Mouse (Mus musculus) testis, adult 2 months (tissue): Measurements from ENCODE around the gene Prkn. TPM values are rescaled to one million over a fixed set of nuclear protein-coding genes. Genes with fewer than 3 reads are reported as not detected.

Experiments
- H3K27ac ChIP-seq: fragments of 200-500 bp; 2 replicates; pipeline ENCODE4 v1.5.1; 2012; ENCODE audit warnings: low read depth, low read length; ENCODE audit not compliant: control insufficient read depth, insufficient read depth
- H3K27me3 ChIP-seq: fragments of 200-500 bp; 2 replicates; pipeline ENCODE4 v1.6.1; 2012; ENCODE audit warnings: mild to moderate bottlenecking, low read length, moderate library complexity; ENCODE audit not compliant: control insufficient read depth, insufficient read depth
- H3K36me3 ChIP-seq: fragments of 200-500 bp; 2 replicates; pipeline ENCODE4 v1.6.1; 2012; ENCODE audit warnings: mild to moderate bottlenecking, low read length; ENCODE audit not compliant: control insufficient read depth, insufficient read depth
- H3K4me1 ChIP-seq: fragments of 200-500 bp; 2 replicates; pipeline ENCODE4 v1.6.1; 2012; ENCODE audit warnings: low read length; ENCODE audit not compliant: control insufficient read depth, insufficient read depth
- H3K4me3 ChIP-seq: fragments of 200-500 bp; 2 replicates; pipeline ENCODE4 v1.5.1; 2012; ENCODE audit warnings: low read depth, mild to moderate bottlenecking, low read length, moderate library complexity, mixed read lengths; ENCODE audit not compliant: control insufficient read depth
- CTCF ChIP-seq: fragments of 200-500 bp; IDR thresholded peaks from 2 replicates; pipeline ENCODE4 v1.5.1; 2012; ENCODE audit warnings: low read depth, mild to moderate bottlenecking, inconsistent platforms, low read length, moderate library complexity; ENCODE audit not compliant: control insufficient read depth, insufficient read depth, insufficient replicate concordance
- POLR2A ChIP-seq: fragments of 200-500 bp; IDR thresholded peaks from 2 replicates; pipeline ENCODE4 v1.6.1; 2012; ENCODE audit warnings: low read depth, mild to moderate bottlenecking, inconsistent platforms, low read length, moderate library complexity; ENCODE audit not compliant: control insufficient read depth
- polyA plus RNA-seq: library from polyadenylated mRNA; depleted of rRNA; stranded (reverse); fragments of >200 nt; gene quantifications from 2 replicates; pipeline ENCODE4 v1.2.3, GENCODE M21; 2012; rRNA removed

The Prkn gene
- polyA plus RNA-seq, 1 experiment = 13.2 TPM

DNA sequence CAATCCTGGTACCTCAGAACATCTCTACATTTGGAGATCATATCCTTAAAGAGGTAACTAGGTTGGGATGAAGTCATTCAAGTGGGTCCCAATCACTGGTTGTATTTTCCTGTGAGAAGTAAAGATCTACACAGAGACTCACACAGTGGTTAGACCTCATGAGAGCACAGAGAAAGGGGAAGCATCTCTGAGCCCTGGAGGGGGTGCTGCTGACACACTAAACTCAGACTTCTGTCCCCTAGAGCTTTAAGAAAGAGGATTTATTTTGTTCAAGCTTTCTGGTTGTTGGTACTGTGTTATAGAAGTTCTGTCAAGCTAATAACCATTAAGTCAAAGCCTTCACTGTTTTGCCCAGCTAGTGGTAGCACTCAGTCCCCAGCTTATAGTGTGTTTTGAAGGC, 1259.2 kb downstream of the Prkn start:
- Histone ChIP-seq H3K4me3 (no peak overlapping the region), H3K4me1 (no peaks in the 10 kb centered on the region), H3K27ac (no peak overlapping the region), H3K27me3 (no peaks in the 10 kb centered on the region), H3K36me3 (no peaks in the 10 kb centered on the region)
- TF ChIP-seq CTCF = no peak
- no peak for TF ChIP-seq POLR2A

DNA sequence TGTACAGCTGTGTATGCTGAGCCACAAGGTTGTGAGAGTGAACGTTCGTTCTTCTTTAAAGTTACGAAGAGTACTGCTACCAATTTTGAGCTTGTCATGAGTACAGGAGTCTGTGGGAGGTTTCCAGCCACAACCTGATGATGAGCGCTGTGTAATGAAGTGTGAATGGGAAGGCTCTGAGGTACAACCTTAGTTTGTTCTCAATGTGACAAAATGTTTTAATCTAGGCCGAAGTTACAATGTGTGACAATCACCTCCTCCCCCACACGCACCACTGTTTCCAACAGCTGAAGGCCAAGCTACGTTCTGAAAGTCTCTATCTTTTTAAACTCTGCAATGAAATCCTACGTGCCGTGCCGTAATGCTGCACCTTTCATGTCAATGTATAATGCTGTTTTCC, 1262.1 kb downstream of the Prkn start:
- no peak overlapping the region for H3K4me3 ChIP-seq
- TF ChIP-seq POLR2A = no peak
- no peak for TF ChIP-seq CTCF
- H3K36me3 ChIP-seq = no peaks in the 10 kb centered on the region
- H3K27me3 ChIP-seq = no peaks in the 10 kb centered on the region
- H3K27ac ChIP-seq = no peak overlapping the region
- no peaks in the 10 kb centered on the region for H3K4me1 ChIP-seq

DNA sequence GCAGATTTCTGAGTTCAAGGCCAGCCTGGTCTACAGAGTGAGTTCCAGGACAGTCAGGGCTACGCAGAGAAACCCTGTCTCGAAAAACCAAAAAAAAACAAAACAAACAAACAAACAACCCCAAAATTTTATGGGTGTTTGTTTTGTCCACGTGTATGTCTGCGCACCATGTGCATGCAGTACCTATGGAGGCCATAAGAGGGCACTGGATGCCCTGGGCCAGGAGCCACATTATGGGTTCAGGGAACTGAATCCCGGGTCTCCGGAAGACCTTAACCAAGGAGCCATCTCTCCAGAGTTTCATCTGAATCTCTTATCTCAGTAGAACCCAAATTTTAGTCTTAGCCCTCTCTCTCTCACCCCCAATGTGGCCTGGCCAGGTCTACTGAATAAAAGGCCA, 1263.6 kb downstream of the Prkn start:
- H3K27ac ChIP-seq = no peak overlapping the region
- H3K4me1 ChIP-seq = no peaks in the 10 kb centered on the region
- H3K36me3 ChIP-seq = no peaks in the 10 kb centered on the region
- no peaks in the 10 kb centered on the region for H3K27me3 ChIP-seq
- TF ChIP-seq CTCF (peak; percentile 71; the same call in 1 of the 2 replicates), POLR2A (no peak)
- H3K4me3 ChIP-seq = no peak overlapping the region

DNA sequence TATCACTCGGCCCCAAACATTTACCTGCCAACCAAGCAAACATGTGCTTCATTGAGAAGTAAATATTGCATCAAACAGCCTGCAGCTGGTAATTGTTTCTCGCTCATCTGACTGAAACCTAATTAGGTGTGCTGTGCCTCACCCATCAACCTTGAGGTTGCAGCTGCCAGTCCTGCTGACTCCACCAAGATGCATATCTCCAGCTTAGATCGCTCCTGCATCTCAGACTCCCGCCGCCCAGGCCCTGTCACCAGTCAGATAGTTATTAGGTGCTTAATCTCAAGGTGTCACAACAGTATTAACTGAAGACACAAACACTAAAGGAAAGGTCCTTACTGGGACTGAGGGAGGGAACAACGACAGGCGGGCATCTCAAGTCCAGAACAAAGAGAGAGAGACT, 1264.1 kb downstream of the Prkn start:
- Histone ChIP-seq H3K4me1 (no peaks in the 10 kb centered on the region), H3K27me3 (no peaks in the 10 kb centered on the region), H3K4me3 (no peak overlapping the region), H3K36me3 (no peaks in the 10 kb centered on the region), H3K27ac (no peak overlapping the region)
- TF ChIP-seq CTCF (no peak), POLR2A (no peak)

DNA sequence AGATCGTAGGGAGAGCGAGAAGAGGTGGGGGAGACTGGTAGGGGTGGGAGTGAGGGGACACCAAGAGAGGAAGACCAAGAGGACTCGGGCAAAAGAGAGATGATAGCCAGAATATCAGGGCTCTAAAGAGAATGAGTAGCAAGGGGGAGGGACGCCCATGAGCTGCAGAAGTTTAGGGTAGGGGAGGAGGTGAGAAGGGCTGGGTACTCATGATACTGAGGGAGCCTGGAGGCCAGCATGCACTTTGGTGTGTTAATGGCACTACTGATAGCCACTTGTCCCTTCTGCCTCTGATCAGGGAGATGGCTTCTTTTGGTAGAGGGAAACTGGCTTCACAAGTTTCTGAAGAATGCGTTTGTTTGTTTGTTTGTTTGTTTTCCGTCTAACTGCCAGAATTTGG, 1264.5 kb downstream of the Prkn start:
- Histone ChIP-seq H3K27me3 (no peaks in the 10 kb centered on the region), H3K27ac (no peak overlapping the region), H3K4me1 (no peaks in the 10 kb centered on the region), H3K36me3 (no peaks in the 10 kb centered on the region), H3K4me3 (no peak overlapping the region)
- TF ChIP-seq POLR2A = no peak

DNA sequence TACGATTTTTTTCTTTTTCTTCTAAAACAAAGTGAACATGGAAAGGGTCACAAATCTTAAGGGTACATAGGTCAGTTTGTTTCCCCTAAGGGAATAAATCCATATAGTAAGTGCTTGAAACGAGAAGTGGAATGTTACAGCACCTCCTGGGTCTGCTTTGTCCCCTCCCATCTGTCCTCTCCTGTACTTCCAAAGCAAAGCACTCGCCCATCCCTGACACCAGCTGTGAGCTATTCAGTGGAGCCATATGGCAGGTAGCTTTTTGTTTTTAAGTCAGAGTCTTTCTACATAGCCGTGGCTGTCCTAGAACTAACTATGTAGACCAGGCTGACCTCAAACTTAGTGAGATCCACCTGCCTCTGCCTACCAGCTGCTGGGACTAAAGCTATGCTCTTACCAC, 1266.1 kb downstream of the Prkn start:
- no peak for TF ChIP-seq POLR2A
- no peak for TF ChIP-seq CTCF
- Histone ChIP-seq H3K4me3 (peak overlapping the region; percentile 24; the same call in 1 of the 2 replicates), H3K4me1 (no peaks in the 10 kb centered on the region), H3K27me3 (no peaks in the 10 kb centered on the region), H3K36me3 (no peaks in the 10 kb centered on the region), H3K27ac (no peak overlapping the region)

Other genes with a start within 250 kb of the Prkn start
- gene Pacrg, start 73 bp upstream of the Prkn start, polyA plus RNA-seq = 264 and 277 TPM in 2 replicates